Comparison of ENCODE assay signal across 9 mouse cellular contexts in genomic region chr9:121671300-121671699, GRCm38 (mm10). TPM values are rescaled to one million over a fixed set of nuclear protein-coding genes. Genes with fewer than 3 reads are reported as not detected.
A peak's percentile ranks its signal among the peaks of the same experiment; 100 is the strongest.
DNase-seq lines count a peak whose midpoint lies in the region; ATAC-seq and TF ChIP-seq lines count a peak whose summit lies in the region.
"Had no signal": no experiment of that assay in that cellular context is flagged by ENCODE, and none has a peak within 500 bp of the region (broad histone marks: within the 10 kb centered on the region; RNA-seq: fewer than 3 reads in every experiment).

No protein-coding gene starts in this region.

- 31% methylated on average over 7 of the region's 7 CpGs for WGBS in kidney, adult 2 months
- 22% methylated on average over 7 of the region's 7 CpGs for WGBS in kidney, embryonic 15.5 days
- WGBS in embryonic facial prominence, embryonic 10.5 days = 25% methylated on average over 7 of the region's 7 CpGs

- ATAC-seq in kidney, embryonic 15.5 days (replicated peaks; ENCODE audit: low FRiP score) = no peak

- H3K4me3 ChIP-seq in kidney, adult 2 months (ENCODE audit: insufficient read depth, low read depth, low read length) = no peak overlapping the region
- no peak overlapping the region for H3K4me3 ChIP-seq in kidney, embryonic 15.5 days (replicated peaks)
- H3K4me3 ChIP-seq in E14TG2a.4 (replicated peaks; ENCODE audit: low read length) = no peak overlapping the region
- no peak overlapping the region for H3K4me3 ChIP-seq in embryonic facial prominence, embryonic 10.5 days

- TF ChIP-seq POLR2A in kidney, adult 2 months (IDR thresholded peaks at IDR 0.05; ENCODE audit: low read depth, low read length) = no peak

- H3K36me3 ChIP-seq in kidney, adult 2 months (ENCODE audit: control insufficient read depth, insufficient read depth, low read length) = no peaks in the 10 kb centered on the region
- no peaks in the 10 kb centered on the region for H3K36me3 ChIP-seq in kidney, embryonic 15.5 days
- H3K36me3 ChIP-seq in E14TG2a.4 (ENCODE audit: insufficient read depth, low read length) = no peaks in the 10 kb centered on the region
- no peaks in the 10 kb centered on the region for H3K36me3 ChIP-seq in embryonic facial prominence, embryonic 10.5 days (replicated peaks)

- H3K4me2 ChIP-seq in kidney, embryonic 15.5 days = no peak overlapping the region

- H3K9ac ChIP-seq in kidney, embryonic 15.5 days = no peak overlapping the region

- peak; percentile 66 for DNase-seq in kidney, adult 2 months
- peak; percentile 19 for DNase-seq in adrenal gland, adult 8-10 months
- DNase-seq in embryonic facial prominence, embryonic 10.5 days (ENCODE audit: low spot score) = peak; percentile 58
- DNase-seq in kidney, postnatal 36 days = peak; percentile 62 to 69
- peak; percentile 19 for DNase-seq in ovary, postnatal 36 days (ENCODE audit: low spot score)
- no peak for DNase-seq in right cerebral cortex, postnatal 14 days

- H3K27me3 ChIP-seq in kidney, adult 2 months (replicated peaks; ENCODE audit: control insufficient read depth, insufficient read depth, low read length) = no peaks in the 10 kb centered on the region
- H3K27me3 ChIP-seq in kidney, embryonic 15.5 days = peaks cover 46% of the 10 kb centered on the region
- peaks cover 67% of the 10 kb centered on the region for H3K27me3 ChIP-seq in E14TG2a.4 (ENCODE audit: insufficient read depth, low read length)
- peaks cover 50% of the 10 kb centered on the region for H3K27me3 ChIP-seq in embryonic facial prominence, embryonic 10.5 days (replicated peaks; ENCODE audit: low read depth, poor library complexity, severe bottlenecking)

- no peak overlapping the region for H3K27ac ChIP-seq in kidney, adult 2 months (ENCODE audit: insufficient read depth, low read depth, low read length)
- no peak overlapping the region for H3K27ac ChIP-seq in kidney, embryonic 15.5 days
- H3K27ac ChIP-seq in embryonic facial prominence, embryonic 10.5 days (replicated peaks) = no peak overlapping the region

- H3K4me1 ChIP-seq in kidney, adult 2 months (ENCODE audit: control insufficient read depth, insufficient read depth, low read length) = no peaks in the 10 kb centered on the region
- peaks cover 33% of the 10 kb centered on the region for H3K4me1 ChIP-seq in kidney, embryonic 15.5 days
- peaks cover 30% of the 10 kb centered on the region for H3K4me1 ChIP-seq in E14TG2a.4 (replicated peaks; ENCODE audit: low read depth, low read length)
- H3K4me1 ChIP-seq in embryonic facial prominence, embryonic 10.5 days = peaks cover 44% of the 10 kb centered on the region

- H3K9me3 ChIP-seq in kidney, embryonic 15.5 days (replicated peaks) = no peaks in the 10 kb centered on the region
- no peaks in the 10 kb centered on the region for H3K9me3 ChIP-seq in E14TG2a.4 (ENCODE audit: low read length)
- no peaks in the 10 kb centered on the region for H3K9me3 ChIP-seq in embryonic facial prominence, embryonic 10.5 days

- TF ChIP-seq CTCF in kidney, adult 2 months (conservative IDR thresholded peaks at IDR 0.05; ENCODE audit: insufficient read depth, insufficient read length, low read depth, low read length) = peak; percentile 68
- peak; percentile 57 for TF ChIP-seq CTCF in E14TG2a.4 (conservative IDR thresholded peaks at IDR 0.05; ENCODE audit: low read length)

RNA-seq across cellular contexts. Expression of gene Vipr1, which starts 28.8 kb away (rescaled TPM):
- polyA plus RNA-seq in kidney, adult 2 months (2012; rRNA removed) = 2.0 and 5.4 TPM in 2 replicates
- 0.18 and 0.39 TPM in 2 replicates for polyA plus RNA-seq in kidney, embryonic 15.5 days (2015; fragmentation: Nextera tagmentation; extraction: Ambion mirVana)
- 1 to 10 TPM in 2 of 4 experiments, under 1 TPM in 2; 0.58 to 2.2 (median 1.2) TPM for total RNA-seq in adrenal gland, adult 8-10 months (2022)
- 0.16 and 0.33 TPM in 2 replicates for polyA plus RNA-seq in embryonic facial prominence, embryonic 10.5 days (2016; fragmentation: Nextera tagmentation; extraction: Ambion mirVana)

RNA-seq across cellular contexts. Expression of gene Lyzl4, which starts 29.4 kb away (rescaled TPM):
- polyA plus RNA-seq in kidney, adult 2 months (2012; rRNA removed) = 0.11 TPM in 1 of 2 replicates, not detected in the other
- polyA plus RNA-seq in kidney, embryonic 15.5 days (2015; fragmentation: Nextera tagmentation; extraction: Ambion mirVana) = not detected in 2 replicates
- under 1 TPM in 1 of 4 experiments, not detected in 3; 0.75 TPM for total RNA-seq in adrenal gland, adult 8-10 months (2022)
- not detected in 2 replicates for polyA plus RNA-seq in embryonic facial prominence, embryonic 10.5 days (2016; fragmentation: Nextera tagmentation; extraction: Ambion mirVana)
- total RNA-seq: gastrocnemius, postnatal 36 days had no signal

RNA-seq across cellular contexts. Expression of gene Sec22c, which starts 34.0 kb away (rescaled TPM):
- polyA plus RNA-seq in kidney, adult 2 months (2012; rRNA removed) = 6.6 and 7.4 TPM in 2 replicates
- 10.5 and 10.6 TPM in 2 replicates for polyA plus RNA-seq in kidney, embryonic 15.5 days (2015; fragmentation: Nextera tagmentation; extraction: Ambion mirVana)
- 1 to 10 TPM; 6.4 to 8.3 (median 7.2) TPM for total RNA-seq in adrenal gland, adult 8-10 months (2022)
- polyA plus RNA-seq in embryonic facial prominence, embryonic 10.5 days (2016; fragmentation: Nextera tagmentation; extraction: Ambion mirVana) = 14.9 and 17.8 TPM in 2 replicates

RNA-seq across cellular contexts. Expression of gene Ss18l2, which starts 38.8 kb away (rescaled TPM):
- 52.4 and 61.5 TPM in 2 replicates for polyA plus RNA-seq in kidney, adult 2 months (2012; rRNA removed)
- 113 and 128 TPM in 2 replicates for polyA plus RNA-seq in kidney, embryonic 15.5 days (2015; fragmentation: Nextera tagmentation; extraction: Ambion mirVana)
- total RNA-seq in adrenal gland, adult 8-10 months (2022) = 10 to 100 TPM; 32.9 to 48.3 (median 40.6) TPM
- polyA plus RNA-seq in embryonic facial prominence, embryonic 10.5 days (2016; fragmentation: Nextera tagmentation; extraction: Ambion mirVana) = 91.0 and 92.4 TPM in 2 replicates

RNA-seq across cellular contexts. Expression of gene Nktr, which starts 47.7 kb away (rescaled TPM):
- polyA plus RNA-seq in kidney, adult 2 months (2012; rRNA removed) = 24.8 and 28.5 TPM in 2 replicates
- 59.6 and 67.8 TPM in 2 replicates for polyA plus RNA-seq in kidney, embryonic 15.5 days (2015; fragmentation: Nextera tagmentation; extraction: Ambion mirVana)
- total RNA-seq in adrenal gland, adult 8-10 months (2022) = 100 to 1,000 TPM in 2 of 4 experiments, 10 to 100 TPM in 2; 57.2 to 146 (median 91.1) TPM
- polyA plus RNA-seq in embryonic facial prominence, embryonic 10.5 days (2016; fragmentation: Nextera tagmentation; extraction: Ambion mirVana) = 61.2 and 62.9 TPM in 2 replicates
